Mouse (Mus musculus) liver, embryonic 14.5 days (tissue): ENCODE measurements around the gene 2310039H08Rik. TPM values are rescaled to one million over a fixed set of nuclear protein-coding genes. Genes with fewer than 3 reads are reported as not detected.

Experiments
- ATAC-seq: fragments of 200-750 bp; cut with Nextera tagmentation; 2 replicates; pipeline ENCODE4 v1.8.0; 2017; ENCODE audit warnings: moderate number of reproducible peaks, mild to moderate bottlenecking, moderate library complexity; ENCODE audit not compliant: insufficient read depth
- DNase-seq, 3 experiments: peaks; one replicate each; pipeline ENCODE4 v3.0.0-alpha.2; 2012 to 2013; ENCODE audit warnings: low read depth in 3 of 3, low spot score in 3 of 3
- H3K27ac ChIP-seq: fragments of 300-500 bp; sonication (generic); 2 replicates; pipeline ENCODE4 v1.5.1; 2014; ENCODE audit warnings: moderate library complexity, mild to moderate bottlenecking, control low read depth, inconsistent platforms
- H3K27me3 ChIP-seq: fragments of 300-500 bp; sonication (generic); 2 replicates; pipeline ENCODE4 v1.6.1; 2014; ENCODE audit warnings: mild to moderate bottlenecking, low read length, moderate library complexity; ENCODE audit not compliant: control insufficient read depth, insufficient read depth
- H3K36me3 ChIP-seq: fragments of 300-500 bp; sonication (generic); replicated peaks from 2 replicates; pipeline ENCODE4 v1.6.1; 2014; ENCODE audit warnings: low read depth; ENCODE audit not compliant: control insufficient read depth, insufficient read depth
- H3K4me1 ChIP-seq, 2 experiments: fragments of 200-500 bp in 1 of 2; fragments of 300-500 bp in 1 of 2; sonication (generic) in 1 of 2; replicated peaks; 2 replicates each; pipeline ENCODE4 v1.6.1; 2012 to 2014; ENCODE audit warnings: antibody characterized with exemption in 1 of 2, inconsistent platforms in 1 of 2, low read length in 1 of 2; ENCODE audit not compliant: control insufficient read depth in 2 of 2, insufficient read depth in 2 of 2
- H3K4me2 ChIP-seq: fragments of 300-500 bp; sonication (generic); 2 replicates; pipeline ENCODE4 v1.6.1; 2014; ENCODE audit warnings: low read depth, mild to moderate bottlenecking, control low read depth, moderate library complexity
- H3K4me3 ChIP-seq, 2 experiments: fragments of 200-500 bp in 1 of 2; fragments of 300-500 bp in 1 of 2; sonication (generic) in 1 of 2; 2 replicates each; pipeline ENCODE4 v1.5.1; 2012 to 2014; ENCODE audit warnings: low read depth in 2 of 2, low read length in 2 of 2, mild to moderate bottlenecking in 2 of 2, control low read depth in 1 of 2, inconsistent platforms in 1 of 2, moderate library complexity in 1 of 2; ENCODE audit not compliant: insufficient read depth in 1 of 2
- H3K9ac ChIP-seq: fragments of 300-500 bp; sonication (generic); replicated peaks from 2 replicates; pipeline ENCODE4 v1.6.1; 2014; ENCODE audit warnings: mild to moderate bottlenecking, control low read depth, moderate library complexity
- H3K9me3 ChIP-seq: fragments of 300-500 bp; sonication (generic); 2 replicates; pipeline ENCODE4 v1.6.1; 2016; ENCODE audit warnings: low read length, mixed read lengths; ENCODE audit not compliant: control insufficient read depth
- CTCF ChIP-seq: IDR thresholded peaks from 2 replicates; pipeline ENCODE4 v1.5.1; 2016; ENCODE audit warnings: antibody characterized with exemption, low read depth, control low read depth
- EP300 ChIP-seq: IDR thresholded peaks from 2 replicates; pipeline ENCODE4 v1.6.1; 2016; ENCODE audit warnings: antibody characterized with exemption, low read depth
- WGBS: fragments of 180-500 bp; shearing (Covaris S2); extraction: QIAGEN DNeasy Blood & Tissue Kit; methylation state at CpG from one replicate; pipeline ENCODE4 v1.1.7; 2014; ENCODE audit not compliant: insufficient replicate concordance; 5-methylcytosine and 5-hydroxymethylcytosine counted together
- polyA plus RNA-seq, 2 experiments: library from polyadenylated mRNA; depleted of rRNA in 1 of 2; stranded (reverse) in 1 of 2; unstranded in 1 of 2; fragments of >200 nt; fragmentation: Nextera tagmentation in 1 of 2; extraction: Ambion mirVana in 1 of 2; gene quantifications; 2 replicates each; pipeline versions ENCODE4 v1.2.1 to v1.2.3; 2012 to 2014

The 2310039H08Rik gene
- polyA plus RNA-seq, 2 experiments = 36.7 to 62.7 TPM

DNA sequence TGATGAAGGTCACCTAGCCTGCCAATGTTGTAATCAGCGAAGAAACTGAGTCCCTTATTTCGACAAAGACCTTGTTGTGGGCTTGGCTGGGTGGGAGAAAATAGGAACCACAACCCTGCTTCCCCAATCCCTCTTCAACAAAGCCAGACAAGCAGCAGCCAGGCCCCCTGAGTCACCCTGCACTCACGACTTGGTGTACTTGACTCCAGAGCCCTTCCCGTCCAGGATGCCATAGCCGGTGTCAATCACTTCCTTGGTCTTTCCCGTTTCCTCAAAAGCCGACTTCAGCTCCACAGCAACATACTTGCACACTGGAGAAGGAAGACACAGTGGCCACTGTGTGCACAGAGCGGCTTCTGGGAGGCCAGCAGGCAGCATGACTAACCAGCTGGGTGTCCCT is 25.2 kb upstream of the 2310039H08Rik start:
- Histone ChIP-seq H3K9ac (no peak overlapping the region), H3K9me3 (no peaks in the 10 kb centered on the region), H3K36me3 (peaks cover 4% of the 10 kb centered on the region), H3K4me1 (peaks cover 3 to 6% of the 10 kb centered on the region in 2 experiments; a peak in 3 of 4 replicates), H3K27me3 (no peaks in the 10 kb centered on the region), H3K4me2 (no peak overlapping the region), H3K27ac (no peak overlapping the region), H3K4me3 (no peak overlapping the region)
- TF ChIP-seq CTCF (no peak), EP300 (no peak)
- DNase-seq (no peak), ATAC-seq (no peak)
- 63% methylated on average over 8 of the region's 8 CpGs for WGBS

DNA sequence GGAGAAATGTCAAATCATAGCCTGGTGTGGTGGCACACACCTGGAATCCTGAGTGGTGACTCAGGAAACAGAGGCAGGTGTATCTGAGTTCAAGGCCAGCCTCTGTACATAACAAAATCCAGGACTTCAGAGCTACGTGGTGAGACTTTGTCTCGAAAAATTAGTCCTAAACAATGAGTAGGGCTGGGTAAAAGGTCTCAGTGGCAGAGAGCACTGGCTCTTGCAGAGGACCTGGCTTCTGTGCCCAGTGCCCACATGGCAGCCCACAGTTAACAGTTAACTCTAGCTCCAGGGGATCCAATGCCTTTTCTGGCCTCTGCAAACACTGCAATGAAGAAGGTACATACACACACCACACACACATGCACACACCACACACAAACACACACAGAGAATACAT is 24.6 kb upstream of the 2310039H08Rik start:
- Histone ChIP-seq H3K27me3 (no peaks in the 10 kb centered on the region), H3K4me2 (no peak overlapping the region), H3K4me1 (peaks cover 8 to 12% of the 10 kb centered on the region in 2 experiments), H3K9ac (no peak overlapping the region), H3K36me3 (peaks cover 4% of the 10 kb centered on the region), H3K4me3 (no peak overlapping the region), H3K27ac (no peak overlapping the region), H3K9me3 (no peaks in the 10 kb centered on the region)
- ATAC-seq (no peak), DNase-seq (no peak)
- WGBS = 61% methylated on average over 2 of the region's 2 CpGs
- TF ChIP-seq EP300 (no peak), CTCF (no peak)

DNA sequence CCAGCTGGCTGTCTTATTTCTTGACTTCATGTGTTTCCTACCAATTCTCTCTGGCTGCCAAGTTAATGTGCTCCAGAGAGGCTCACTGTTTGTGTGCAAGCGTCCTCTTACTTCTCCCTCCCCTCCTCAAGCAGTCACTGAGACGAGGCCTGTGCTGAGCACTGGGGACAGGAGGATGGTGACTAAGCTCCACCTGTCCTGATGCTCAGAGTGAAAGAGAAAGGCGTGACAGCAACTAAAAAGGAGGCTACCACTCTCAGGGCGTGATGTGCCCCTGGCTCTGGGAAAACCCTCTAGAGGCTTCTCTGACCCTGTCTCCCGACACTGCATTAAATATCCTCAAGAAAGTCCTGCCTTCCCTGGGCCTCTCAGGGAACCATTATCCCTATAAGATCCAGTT is 23.2 kb upstream of the 2310039H08Rik start:
- H3K27me3 ChIP-seq = no peaks in the 10 kb centered on the region
- H3K9ac ChIP-seq = no peak overlapping the region
- peaks cover 4% of the 10 kb centered on the region for H3K36me3 ChIP-seq
- no peaks in the 10 kb centered on the region for H3K9me3 ChIP-seq
- peaks cover 9 to 12% of the 10 kb centered on the region in 2 experiments for H3K4me1 ChIP-seq
- no peak for TF ChIP-seq CTCF
- TF ChIP-seq EP300 = no peak
- DNase-seq (no peak), ATAC-seq (no peak)
- no peak overlapping the region for H3K27ac ChIP-seq
- no peak overlapping the region for H3K4me2 ChIP-seq
- H3K4me3 ChIP-seq = no peak overlapping the region
- 76% methylated on average over 5 of the region's 5 CpGs for WGBS

DNA sequence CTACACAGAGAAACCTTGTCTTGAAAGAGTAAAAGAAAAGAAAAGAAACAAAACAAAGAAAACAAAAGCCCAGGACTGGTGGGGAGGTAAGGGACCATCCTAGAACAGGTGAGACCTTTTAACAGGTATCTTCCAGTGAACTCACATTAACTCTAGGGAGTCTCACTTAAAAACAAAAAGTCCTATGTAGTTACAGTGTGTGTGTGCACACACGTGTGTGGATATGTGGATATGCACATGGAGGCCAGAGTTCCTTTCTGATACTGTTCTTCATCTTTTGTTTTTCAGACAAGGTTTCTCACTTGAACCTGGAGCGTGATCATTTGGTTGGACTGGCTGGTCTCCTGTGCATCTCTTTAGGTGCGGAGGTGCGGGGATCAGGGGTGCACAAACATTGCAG is 21.9 kb upstream of the 2310039H08Rik start:
- 62% methylated on average over 4 of the region's 4 CpGs for WGBS
- peak overlapping the region; percentile 73 to 86; a peak in 2 of 4 replicates for H3K4me3 ChIP-seq
- 0 out of 2 replicates have a peak overlapping the region, but pooled peaks have one; percentile 16 for H3K9ac ChIP-seq
- TF ChIP-seq EP300 = no peak
- TF ChIP-seq CTCF = no peak
- H3K9me3 ChIP-seq = no peaks in the 10 kb centered on the region
- H3K4me1 ChIP-seq = peaks cover 9 to 12% of the 10 kb centered on the region in 2 experiments
- H3K27ac ChIP-seq = no peak overlapping the region
- H3K27me3 ChIP-seq = no peaks in the 10 kb centered on the region
- ATAC-seq = no peak
- H3K36me3 ChIP-seq = peaks cover 4% of the 10 kb centered on the region
- H3K4me2 ChIP-seq = peak overlapping the region; percentile 79
- DNase-seq = no peak

DNA sequence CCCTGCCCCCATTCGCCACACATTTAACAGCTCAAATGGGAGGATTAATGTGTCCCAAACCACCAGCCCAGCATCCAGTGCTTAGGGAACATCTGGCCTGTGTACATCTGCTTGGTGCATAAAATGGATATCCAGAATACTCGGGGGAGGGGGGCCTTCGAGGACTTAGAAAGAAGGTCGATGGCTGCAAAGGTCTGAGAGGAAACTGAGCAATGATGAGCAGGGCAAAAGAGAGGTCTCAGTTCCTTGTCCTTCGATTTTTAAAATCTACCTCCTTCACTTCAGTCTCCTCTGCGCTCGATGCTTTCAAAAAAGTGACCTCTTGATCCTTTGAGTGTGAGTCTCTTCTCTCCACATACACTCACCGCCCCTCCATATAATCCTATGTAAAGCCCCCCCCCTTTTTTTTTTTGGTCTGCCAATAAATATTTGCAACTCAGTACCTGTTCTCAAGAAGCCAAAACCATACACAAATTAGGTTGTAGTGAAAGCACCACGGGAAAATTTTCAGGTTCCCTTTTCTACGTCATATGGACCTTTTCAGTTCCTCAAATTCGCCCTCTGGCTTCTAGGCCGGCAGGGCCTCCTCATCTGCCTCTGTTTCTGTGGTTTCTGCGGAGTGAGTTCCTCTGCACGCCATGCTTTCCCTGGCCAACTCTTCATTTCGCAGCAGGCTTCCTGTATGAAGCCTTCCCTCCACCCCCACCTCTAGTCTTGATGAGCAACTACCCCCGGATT is 21.2 kb upstream of the 2310039H08Rik start:
- DNase-seq (peak; percentile 36 to 59 (median 42)), ATAC-seq (peak; percentile 12; the same call in 1 of the 2 replicates)
- peak overlapping the region; percentile 76 for H3K9ac ChIP-seq
- no peaks in the 10 kb centered on the region for H3K27me3 ChIP-seq
- H3K4me1 ChIP-seq = peaks cover 9 to 12% of the 10 kb centered on the region in 2 experiments
- H3K4me2 ChIP-seq = peak overlapping the region; percentile 79
- H3K9me3 ChIP-seq = no peaks in the 10 kb centered on the region
- TF ChIP-seq EP300 = no peak
- TF ChIP-seq CTCF = no peak
- H3K27ac ChIP-seq = peak overlapping the region; percentile 60
- peaks cover 2% of the 10 kb centered on the region for H3K36me3 ChIP-seq
- H3K4me3 ChIP-seq = peak overlapping the region; percentile 73 to 86
- WGBS = 12% methylated on average over 16 of the region's 16 CpGs
